Mouse (Mus musculus) erythroblast, embryonic 14.5 days (primary cell): ENCODE measurements around the gene St3gal4. TPM values are rescaled to one million over a fixed set of nuclear protein-coding genes. Genes with fewer than 3 reads are reported as not detected.

Experiments used
- H3K27me3 ChIP-seq: 2 replicates; pipeline ENCODE4 v1.6.1; 2012; ENCODE audit warnings: inconsistent platforms; ENCODE audit not compliant: control insufficient read depth
- H3K36me3 ChIP-seq: 2 replicates; pipeline ENCODE4 v1.6.1; 2012; ENCODE audit warnings: mild to moderate bottlenecking, inconsistent platforms; ENCODE audit not compliant: control insufficient read depth
- H3K4me1 ChIP-seq: 2 replicates; pipeline ENCODE4 v1.6.1; 2012; ENCODE audit warnings: inconsistent platforms; ENCODE audit not compliant: control insufficient read depth
- H3K4me3 ChIP-seq: replicated peaks from 2 replicates; pipeline ENCODE3; 2012; ENCODE audit warnings: moderate library complexity, mild to moderate bottlenecking, inconsistent platforms
- H3K9me3 ChIP-seq: 2 replicates; pipeline ENCODE4 v1.6.1; 2012; ENCODE audit warnings: low read length, inconsistent platforms, mixed read lengths; ENCODE audit not compliant: control insufficient read depth
- GATA1 ChIP-seq: IDR thresholded peaks from 2 replicates; pipeline ENCODE4 v1.6.1; 2012; ENCODE audit warnings: low read length, inconsistent platforms, mixed read lengths
- TAL1 ChIP-seq: IDR thresholded peaks from 3 replicates; pipeline ENCODE4 v1.6.1; 2012; ENCODE audit warnings: low read length, inconsistent platforms, mixed read lengths
- polyA plus RNA-seq: library from polyadenylated mRNA; stranded (reverse); fragments of >175 nt; gene quantifications from 2 replicates; pipeline ENCODE4 v1.2.3, GENCODE M21; 2012

St3gal4 gene
- polyA plus RNA-seq, 1 experiment, result 3.7 TPM

GRCm38 (mm10) chr9:35045756-35046155, 73.3 kb downstream of the St3gal4 start:
- H3K36me3 ChIP-seq, result peaks cover 75% of the 10 kb centered on the region
- no peak for TF ChIP-seq GATA1
- TF ChIP-seq TAL1, result no peak

GRCm38 (mm10) chr9:35045031-35045531, 74.0 kb downstream of the St3gal4 start:
- Histone ChIP-seq H3K4me3 (no peak overlapping the region), H3K27me3 (no peaks in the 10 kb centered on the region), H3K36me3 (peaks cover 68% of the 10 kb centered on the region), H3K4me1 (peaks cover 13% of the 10 kb centered on the region), H3K9me3 (no peaks in the 10 kb centered on the region)
- TF ChIP-seq TAL1, result no peak
- no peak for TF ChIP-seq GATA1

More at GRCm38 (mm10) chr9:35045756-35046155, 73.3 kb downstream of the St3gal4 start:
- Histone ChIP-seq H3K4me3 (no peak overlapping the region), H3K9me3 (no peaks in the 10 kb centered on the region), H3K4me1 (peaks cover 9% of the 10 kb centered on the region), H3K27me3 (no peaks in the 10 kb centered on the region)

- TF ChIP-seq GATA1, result no peak
- TF ChIP-seq TAL1, result no peak
- Histone ChIP-seq H3K9me3 (no peaks in the 10 kb centered on the region), H3K36me3 (peaks cover 62% of the 10 kb centered on the region), H3K4me1 (peaks cover 17% of the 10 kb centered on the region), H3K27me3 (no peaks in the 10 kb centered on the region), H3K4me3 (no peak overlapping the region)
Measured at GRCm38 (mm10) chr9:35044458-35044857, 74.6 kb downstream of the St3gal4 start.

- Histone ChIP-seq H3K4me1 (peaks cover 21% of the 10 kb centered on the region), H3K36me3 (peaks cover 53% of the 10 kb centered on the region), H3K4me3 (no peak overlapping the region), H3K9me3 (no peaks in the 10 kb centered on the region), H3K27me3 (peaks cover 3% of the 10 kb centered on the region)
- no peak for TF ChIP-seq TAL1
- TF ChIP-seq GATA1, result no peak
Measured at GRCm38 (mm10) chr9:35043619-35044018, 75.4 kb downstream of the St3gal4 start.

GRCm38 (mm10) chr9:35041493-35041892, 77.6 kb downstream of the St3gal4 start:
- Histone ChIP-seq H3K4me3 (no peak overlapping the region), H3K27me3 (peaks cover 5% of the 10 kb centered on the region), H3K9me3 (no peaks in the 10 kb centered on the region), H3K4me1 (peaks cover 21% of the 10 kb centered on the region), H3K36me3 (peaks cover 32% of the 10 kb centered on the region)
- TF ChIP-seq TAL1, result no peak
- TF ChIP-seq GATA1, result no peak

- Histone ChIP-seq H3K36me3 (peaks cover 16% of the 10 kb centered on the region), H3K4me3 (no peak overlapping the region), H3K4me1 (peaks cover 13% of the 10 kb centered on the region), H3K9me3 (no peaks in the 10 kb centered on the region), H3K27me3 (peaks cover 13% of the 10 kb centered on the region)
- TF ChIP-seq TAL1, result no peak
- TF ChIP-seq GATA1, result no peak
Measured at GRCm38 (mm10) chr9:35039846-35040245, 79.2 kb downstream of the St3gal4 start.

GRCm38 (mm10) chr9:35038922-35039586, 80.0 kb downstream of the St3gal4 start:
- Histone ChIP-seq H3K4me1 (peaks cover 13% of the 10 kb centered on the region), H3K36me3 (peaks cover 8% of the 10 kb centered on the region), H3K4me3 (no peak overlapping the region), H3K27me3 (peaks cover 15% of the 10 kb centered on the region), H3K9me3 (no peaks in the 10 kb centered on the region)
- TF ChIP-seq TAL1, result no peak
- no peak for TF ChIP-seq GATA1

GRCm38 (mm10) chr9:35035074-35035473, 84.0 kb downstream of the St3gal4 start:
- no peak for TF ChIP-seq TAL1
- no peak for TF ChIP-seq GATA1
- Histone ChIP-seq H3K9me3 (no peaks in the 10 kb centered on the region), H3K4me3 (no peak overlapping the region), H3K4me1 (peaks cover 10% of the 10 kb centered on the region), H3K27me3 (peaks cover 15% of the 10 kb centered on the region), H3K36me3 (no peaks in the 10 kb centered on the region)

- no peak overlapping the region for H3K4me3 ChIP-seq
- no peaks in the 10 kb centered on the region for H3K9me3 ChIP-seq
- peaks cover 12% of the 10 kb centered on the region for H3K27me3 ChIP-seq
- no peak for TF ChIP-seq GATA1
- no peak for TF ChIP-seq TAL1
- no peaks in the 10 kb centered on the region for H3K36me3 ChIP-seq
- H3K4me1 ChIP-seq, result 0 out of 2 replicates have a peak, but pooled peaks cover 2% of the 10 kb centered on the region
Measured at GRCm38 (mm10) chr9:35032457-35032856, 86.6 kb downstream of the St3gal4 start.

- Histone ChIP-seq H3K4me3 (no peak overlapping the region), H3K4me1 (0 out of 2 replicates have a peak, but pooled peaks cover 2% of the 10 kb centered on the region), H3K36me3 (no peaks in the 10 kb centered on the region), H3K9me3 (no peaks in the 10 kb centered on the region), H3K27me3 (peaks cover 19% of the 10 kb centered on the region)
- no peak for TF ChIP-seq TAL1
- no peak for TF ChIP-seq GATA1
Measured at GRCm38 (mm10) chr9:35030823-35031222, 88.2 kb downstream of the St3gal4 start.
